Mouse (Mus musculus) midbrain, embryonic 16.5 days (tissue): ENCODE data around the gene Gm5737. TPM values are rescaled to one million over a fixed set of nuclear protein-coding genes. Genes with fewer than 3 reads are reported as not detected.

Experiments
- ATAC-seq: fragments of 200-750 bp; cut with Nextera tagmentation; 2 replicates; pipeline ENCODE4 v1.8.0; 2017; ENCODE audit warnings: moderate TSS enrichment
- H3K27ac ChIP-seq: fragments of 300-500 bp; sonication (generic); 2 replicates; pipeline ENCODE4 v1.5.1; 2014; ENCODE audit warnings: mild to moderate bottlenecking, low read length, mixed read lengths
- H3K27me3 ChIP-seq: fragments of 300-500 bp; sonication (generic); 2 replicates; pipeline ENCODE4 v1.6.1; 2014; ENCODE audit warnings: low read depth, low read length, mixed read lengths; ENCODE audit not compliant: control insufficient read depth, insufficient read depth
- H3K36me3 ChIP-seq: fragments of 300-500 bp; sonication (generic); 2 replicates; pipeline ENCODE4 v1.6.1; 2014; ENCODE audit warnings: mild to moderate bottlenecking, low read length, moderate library complexity, mixed read lengths; ENCODE audit not compliant: control insufficient read depth, insufficient read depth
- H3K4me1 ChIP-seq: fragments of 300-500 bp; sonication (generic); 2 replicates; pipeline ENCODE4 v1.6.1; 2014; ENCODE audit warnings: mild to moderate bottlenecking, low read length, mixed read lengths; ENCODE audit not compliant: control insufficient read depth, insufficient read depth
- H3K4me2 ChIP-seq: fragments of 300-500 bp; sonication (generic); 2 replicates; pipeline ENCODE4 v1.6.1; 2014; ENCODE audit warnings: mild to moderate bottlenecking, low read length, mixed read lengths
- H3K4me3 ChIP-seq: fragments of 300-500 bp; sonication (generic); 2 replicates; pipeline ENCODE4 v1.5.1; 2014; ENCODE audit warnings: low read depth, mild to moderate bottlenecking, low read length, moderate library complexity, mixed read lengths
- H3K9ac ChIP-seq: fragments of 300-500 bp; sonication (generic); 2 replicates; pipeline ENCODE4 v1.6.1; 2014; ENCODE audit warnings: low read depth, low read length, mixed read lengths
- H3K9me3 ChIP-seq: fragments of 300-500 bp; sonication (generic); replicated peaks from 2 replicates; pipeline ENCODE4 v1.6.1; 2014; ENCODE audit warnings: mild to moderate bottlenecking, low read length, mixed read lengths; ENCODE audit not compliant: control insufficient read depth, poor library complexity, severe bottlenecking
- WGBS: fragments of 180-500 bp; shearing (Covaris S2); extraction: QIAGEN DNeasy Blood & Tissue Kit; methylation state at CpG from one replicate; pipeline ENCODE4 v1.1.7; 2014; 5-methylcytosine and 5-hydroxymethylcytosine counted together
- polyA plus RNA-seq: library from polyadenylated mRNA; unstranded; fragments of >200 nt; fragmentation: Nextera tagmentation; extraction: Ambion mirVana; gene quantifications from 2 replicates; pipeline ENCODE4 v1.2.1, GENCODE M21; 2015

Gm5737 gene
- polyA plus RNA-seq, 1 experiment from 2014 or later = 0.14 TPM

DNA sequence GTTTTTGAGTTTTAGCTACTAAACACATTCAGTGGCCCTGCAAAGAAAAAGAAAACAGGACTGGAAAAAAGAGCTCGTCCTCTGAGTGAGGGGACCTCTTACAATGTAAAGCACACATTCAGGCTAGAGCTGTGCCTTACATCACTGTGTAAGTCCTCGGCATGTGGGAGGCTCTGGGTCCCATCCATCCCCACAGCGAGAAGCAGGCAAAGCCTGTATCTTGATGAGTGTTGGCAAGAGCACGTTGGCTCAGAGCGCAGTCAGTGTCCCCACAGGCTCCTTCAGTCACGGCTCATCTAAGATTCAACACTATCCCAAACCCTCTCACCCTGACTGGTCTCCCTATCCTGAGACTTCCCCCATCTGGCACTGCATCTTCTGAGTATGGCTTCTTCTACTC is 66.1 kb downstream of the Gm5737 start:
- ATAC-seq = no peak
- Histone ChIP-seq H3K9ac (no peak overlapping the region), H3K4me2 (no peak overlapping the region), H3K27me3 (no peaks in the 10 kb centered on the region), H3K27ac (no peak overlapping the region), H3K9me3 (no peaks in the 10 kb centered on the region), H3K4me3 (no peak overlapping the region), H3K36me3 (peaks cover 6% of the 10 kb centered on the region), H3K4me1 (no peaks in the 10 kb centered on the region)
- 70% methylated on average over 6 of the region's 6 CpGs for WGBS

DNA sequence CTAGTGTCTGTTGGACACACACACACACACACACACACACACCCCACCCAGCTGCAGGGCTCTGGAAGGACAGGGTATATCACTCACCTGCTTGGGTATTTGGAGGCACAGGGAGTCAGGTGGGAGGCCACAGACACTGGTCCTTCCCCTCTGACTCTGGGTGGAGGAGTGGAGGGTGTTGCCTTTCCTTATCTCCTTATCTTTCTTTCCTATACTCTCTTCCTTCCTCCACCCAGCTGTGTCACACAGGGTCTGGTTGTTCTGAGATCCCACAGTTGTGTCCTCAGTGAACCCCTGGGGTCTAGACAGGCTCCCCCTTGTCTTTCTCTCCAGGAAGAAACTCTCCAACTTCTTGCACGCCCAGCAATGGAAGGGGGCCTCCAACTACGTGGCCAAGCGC is 67.8 kb downstream of the Gm5737 start:
- WGBS = 91% methylated on average over 3 of the region's 3 CpGs
- peaks cover 18% of the 10 kb centered on the region for H3K36me3 ChIP-seq
- no peak for ATAC-seq
- no peaks in the 10 kb centered on the region for H3K4me1 ChIP-seq
- H3K4me3 ChIP-seq = no peak overlapping the region
- H3K9me3 ChIP-seq = no peaks in the 10 kb centered on the region
- H3K4me2 ChIP-seq = no peak overlapping the region
- no peak overlapping the region for H3K9ac ChIP-seq
- no peak overlapping the region for H3K27ac ChIP-seq
- H3K27me3 ChIP-seq = no peaks in the 10 kb centered on the region

DNA sequence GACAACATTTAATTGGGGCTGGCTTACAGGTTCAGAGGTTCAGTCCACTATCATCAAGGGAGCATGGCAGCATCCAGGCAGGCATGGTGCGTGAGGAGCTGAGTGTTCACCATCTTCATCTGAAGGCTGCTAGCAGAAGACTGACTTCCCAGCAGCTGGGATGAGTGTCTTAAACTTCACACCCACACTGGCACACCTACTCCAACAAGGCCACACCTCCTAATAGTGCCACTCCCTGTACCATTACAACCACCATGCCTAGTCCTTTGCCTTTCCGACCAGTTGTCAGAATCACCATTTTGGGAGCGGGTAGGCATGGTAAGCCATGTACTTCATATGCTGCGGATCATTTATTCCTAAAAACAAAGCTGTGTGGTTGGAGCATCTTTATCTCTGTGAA is 68.6 kb downstream of the Gm5737 start:
- no peaks in the 10 kb centered on the region for H3K27me3 ChIP-seq
- WGBS = 96% methylated on average over 4 of the region's 4 CpGs
- H3K9ac ChIP-seq = no peak overlapping the region
- ATAC-seq = no peak
- H3K4me3 ChIP-seq = no peak overlapping the region
- no peak overlapping the region for H3K4me2 ChIP-seq
- no peaks in the 10 kb centered on the region for H3K9me3 ChIP-seq
- no peaks in the 10 kb centered on the region for H3K4me1 ChIP-seq
- no peak overlapping the region for H3K27ac ChIP-seq
- peaks cover 21% of the 10 kb centered on the region for H3K36me3 ChIP-seq

Other genes starting within 250 kb of the Gm5737 start
- 222 and 235 TPM in 2 replicates for gene Uqcrc2, start 177.2 kb upstream of the Gm5737 start, polyA plus RNA-seq
- 0.48 and 0.55 TPM in 2 replicates for gene Pdzd9, start 142.0 kb upstream of the Gm5737 start, polyA plus RNA-seq
- gene Mosmo, start 134.7 kb upstream of the Gm5737 start, polyA plus RNA-seq = 11.3 and 11.7 TPM in 2 replicates
- 2.1 and 2.3 TPM in 2 replicates for gene Vwa3a, start 73.0 kb upstream of the Gm5737 start, polyA plus RNA-seq
- 33.5 and 35.4 TPM in 2 replicates for gene Eef2k, start 30.5 kb downstream of the Gm5737 start, polyA plus RNA-seq
- 27.0 and 27.7 TPM in 2 replicates for gene Polr3e, start 105.4 kb downstream of the Gm5737 start, polyA plus RNA-seq
- 12.6 and 14.6 TPM in 2 replicates for gene Cdr2, start 169.9 kb downstream of the Gm5737 start, polyA plus RNA-seq
- 0.11 and 0.63 TPM in 2 replicates for gene Mfsd13b, start 170.1 kb downstream of the Gm5737 start, polyA plus RNA-seq
- 169 and 184 TPM in 2 replicates for gene Mettl9, start 222.1 kb downstream of the Gm5737 start, polyA plus RNA-seq